Mouse (Mus musculus): ENCODE data around the gene Dbh.
A peak's percentile ranks its signal among the peaks of the same experiment; 100 is the strongest.

Gene Dbh

GRCm38 (mm10) chr2:27163851-27164250 is 1.2 kb upstream of the Dbh start:
- DNase-seq (ENCODE audit: low read depth, low spot score): no peak

GRCm38 (mm10) chr2:27166074-27166473 is 1.0 kb downstream of the Dbh start:
- DNase-seq (ENCODE audit: low read depth, low spot score): peak; percentile 15

- no peak for DNase-seq (ENCODE audit: low read depth, low spot score)
Observed at GRCm38 (mm10) chr2:27166999-27167398, 2.0 kb downstream of the Dbh start.

GRCm38 (mm10) chr2:27174242-27174641 is 9.2 kb downstream of the Dbh start:
- no peak for DNase-seq (ENCODE audit: low read depth, low spot score)

- DNase-seq (ENCODE audit: low read depth, low spot score): no peak
Observed at GRCm38 (mm10) chr2:27175696-27176267, 10.7 kb downstream of the Dbh start.

GRCm38 (mm10) chr2:27179101-27179500 is 14.1 kb downstream of the Dbh start:
- DNase-seq (ENCODE audit: low read depth, low spot score): no peak

- DNase-seq (ENCODE audit: low read depth, low spot score): no peak
Observed at GRCm38 (mm10) chr2:27181907-27182306, 16.9 kb downstream of the Dbh start.

- no peak for DNase-seq (ENCODE audit: low read depth, low spot score)
Observed at GRCm38 (mm10) chr2:27183734-27184133, 18.7 kb downstream of the Dbh start.

GRCm38 (mm10) chr2:27187531-27187930 is 22.5 kb downstream of the Dbh start:
- DNase-seq (ENCODE audit: low read depth, low spot score): peak; percentile 77

GRCm38 (mm10) chr2:27189994-27190393 is 25.0 kb downstream of the Dbh start:
- no peak for DNase-seq (ENCODE audit: low read depth, low spot score)

GRCm38 (mm10) chr2:27198551-27199246 is 33.7 kb downstream of the Dbh start:
- peak; percentile 44 for DNase-seq (ENCODE audit: low read depth, low spot score)

- DNase-seq (ENCODE audit: low read depth, low spot score): no peak
Observed at GRCm38 (mm10) chr2:27200586-27200985, 35.6 kb downstream of the Dbh start.

GRCm38 (mm10) chr2:27205666-27206065 is 40.6 kb downstream of the Dbh start:
- DNase-seq (ENCODE audit: low read depth, low spot score): no peak

GRCm38 (mm10) chr2:27206128-27206797 is 41.2 kb downstream of the Dbh start:
- no peak for DNase-seq (ENCODE audit: low read depth, low spot score)

- DNase-seq (ENCODE audit: low read depth, low spot score): no peak
Observed at GRCm38 (mm10) chr2:27207126-27207525, 42.1 kb downstream of the Dbh start.

- DNase-seq (ENCODE audit: low read depth, low spot score): no peak
Observed at GRCm38 (mm10) chr2:27209370-27209769, 44.3 kb downstream of the Dbh start.

GRCm38 (mm10) chr2:27209816-27210215 is 44.8 kb downstream of the Dbh start:
- DNase-seq (ENCODE audit: low read depth, low spot score): peak; percentile 65

GRCm38 (mm10) chr2:27210255-27210654 is 45.2 kb downstream of the Dbh start:
- peak; percentile 48 for DNase-seq (ENCODE audit: low read depth, low spot score)

- no peak for DNase-seq (ENCODE audit: low read depth, low spot score)
Observed at GRCm38 (mm10) chr2:27210676-27211210, 45.7 kb downstream of the Dbh start.

- no peak for DNase-seq (ENCODE audit: low read depth, low spot score)
Observed at GRCm38 (mm10) chr2:27211966-27212893, 47.2 kb downstream of the Dbh start.

- DNase-seq (ENCODE audit: low read depth, low spot score): no peak
Observed at GRCm38 (mm10) chr2:27215537-27215936, 50.5 kb downstream of the Dbh start.
